Mouse (Mus musculus) liver, adult 2 months (tissue): ENCODE measurements around the gene Col2a1. TPM values are rescaled to one million over a fixed set of nuclear protein-coding genes. Genes with fewer than 3 reads are reported as not detected.

Experiments
- DNase-seq: peaks from one replicate; pipeline ENCODE4 v3.0.0-alpha.2; 2011; ENCODE audit warnings: low read depth, low spot score; ENCODE audit errors: extremely low read depth
- H3K27ac ChIP-seq: fragments of 200-500 bp; replicated peaks from 2 replicates; pipeline ENCODE4 v1.5.1; 2012; ENCODE audit warnings: low read depth, mild to moderate bottlenecking, control low read depth, inconsistent platforms, low read length; ENCODE audit not compliant: insufficient read depth
- H3K27me3 ChIP-seq: fragments of 200-500 bp; 2 replicates; pipeline ENCODE4 v1.6.1; 2012; ENCODE audit warnings: mild to moderate bottlenecking, moderate library complexity, low read length, inconsistent platforms; ENCODE audit not compliant: control insufficient read depth, insufficient read depth
- H3K36me3 ChIP-seq: fragments of 200-500 bp; 2 replicates; pipeline ENCODE4 v1.6.1; 2012; ENCODE audit warnings: low read length, inconsistent platforms; ENCODE audit not compliant: control insufficient read depth, insufficient read depth
- H3K4me1 ChIP-seq: fragments of 200-500 bp; 2 replicates; pipeline ENCODE4 v1.6.1; 2011; ENCODE audit warnings: low read length; ENCODE audit not compliant: control insufficient read depth, insufficient read depth
- H3K4me3 ChIP-seq: fragments of 200-500 bp; 2 replicates; pipeline ENCODE4 v1.5.1; 2011; ENCODE audit warnings: low read depth, mild to moderate bottlenecking, control low read depth, low read length, moderate library complexity; ENCODE audit not compliant: insufficient read depth
- H3K79me2 ChIP-seq: fragments of 200-500 bp; 2 replicates; pipeline ENCODE4 v1.6.1; 2012; ENCODE audit warnings: inconsistent platforms, mild to moderate bottlenecking, low read length, moderate library complexity; ENCODE audit not compliant: control insufficient read depth, insufficient read depth
- H3K9ac ChIP-seq: fragments of 200-500 bp; 2 replicates; pipeline ENCODE4 v1.6.1; 2012; ENCODE audit warnings: low read depth, mild to moderate bottlenecking, control low read depth, inconsistent platforms, low read length
- CTCF ChIP-seq: fragments of 200-500 bp; IDR thresholded peaks from 2 replicates; pipeline ENCODE4 v1.5.1; 2011; ENCODE audit warnings: low read depth, low read length, control low read depth
- POLR2A ChIP-seq: fragments of 200-500 bp; IDR thresholded peaks from 2 replicates; pipeline ENCODE4 v1.6.1; 2011; ENCODE audit warnings: low read length, control low read depth; ENCODE audit not compliant: insufficient read depth; ENCODE audit errors: extremely low read depth
- WGBS: fragments of 180-500 bp; shearing (Covaris S2); methylation state at CpG from one replicate; pipeline ENCODE4 v1.1.7; 2018; 5-methylcytosine and 5-hydroxymethylcytosine counted together
- polyA plus RNA-seq: library from polyadenylated mRNA; depleted of rRNA; stranded (reverse); fragments of >200 nt; gene quantifications from 2 replicates; pipeline ENCODE4 v1.2.3, GENCODE M21; 2012
- total RNA-seq: library from RNA; depleted of rRNA; stranded (reverse); fragments of >200 nt; gene quantifications from 2 replicates; pipeline ENCODE4 v1.2.3, GENCODE M21; 2014

Gene Col2a1
- total and polyA plus RNA-seq, 2 experiments = not detected

DNA sequence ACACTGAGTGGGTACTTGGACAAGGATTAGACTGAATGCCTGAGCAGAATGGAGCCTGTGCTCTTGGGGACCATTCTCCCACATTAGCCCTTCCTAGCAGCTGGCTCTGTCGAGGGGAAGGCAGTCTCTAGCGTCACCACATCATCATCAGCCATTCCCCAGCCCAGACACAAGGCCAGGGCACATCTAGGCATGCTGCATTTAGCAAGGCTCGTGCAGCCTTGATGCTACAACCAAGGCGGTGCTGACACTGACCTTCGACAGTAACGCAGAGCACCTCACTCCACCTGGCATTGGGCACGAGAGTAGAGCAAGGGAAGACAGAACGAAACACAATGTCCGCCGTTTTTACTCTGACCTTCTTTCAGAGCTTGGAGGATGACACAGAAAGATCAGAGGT is 35.2 kb upstream of the Col2a1 start:
- WGBS = 94% methylated on average over 10 of the region's 10 CpGs
- Histone ChIP-seq H3K4me1 (no peaks in the 10 kb centered on the region), H3K27me3 (no peaks in the 10 kb centered on the region), H3K9ac (no peak overlapping the region), H3K36me3 (peaks cover 31% of the 10 kb centered on the region), H3K79me2 (no peaks in the 10 kb centered on the region), H3K27ac (no peak overlapping the region), H3K4me3 (no peak overlapping the region)
- DNase-seq = no peak
- no peak for TF ChIP-seq CTCF
- TF ChIP-seq POLR2A = no peak

- Histone ChIP-seq H3K4me3 (no peak overlapping the region), H3K27ac (no peak overlapping the region), H3K9ac (no peak overlapping the region), H3K4me1 (no peaks in the 10 kb centered on the region), H3K27me3 (no peaks in the 10 kb centered on the region), H3K36me3 (peaks cover 12% of the 10 kb centered on the region; the same call in 1 of the 2 replicates), H3K79me2 (no peaks in the 10 kb centered on the region)
- no peak for DNase-seq
- WGBS = 96% methylated on average over 5 of the region's 5 CpGs
- TF ChIP-seq CTCF (no peak), POLR2A (no peak)
These were observed 32.1 kb upstream of the Col2a1 start for GRCm38 (mm10) chr15:98036578-98036977.

DNA sequence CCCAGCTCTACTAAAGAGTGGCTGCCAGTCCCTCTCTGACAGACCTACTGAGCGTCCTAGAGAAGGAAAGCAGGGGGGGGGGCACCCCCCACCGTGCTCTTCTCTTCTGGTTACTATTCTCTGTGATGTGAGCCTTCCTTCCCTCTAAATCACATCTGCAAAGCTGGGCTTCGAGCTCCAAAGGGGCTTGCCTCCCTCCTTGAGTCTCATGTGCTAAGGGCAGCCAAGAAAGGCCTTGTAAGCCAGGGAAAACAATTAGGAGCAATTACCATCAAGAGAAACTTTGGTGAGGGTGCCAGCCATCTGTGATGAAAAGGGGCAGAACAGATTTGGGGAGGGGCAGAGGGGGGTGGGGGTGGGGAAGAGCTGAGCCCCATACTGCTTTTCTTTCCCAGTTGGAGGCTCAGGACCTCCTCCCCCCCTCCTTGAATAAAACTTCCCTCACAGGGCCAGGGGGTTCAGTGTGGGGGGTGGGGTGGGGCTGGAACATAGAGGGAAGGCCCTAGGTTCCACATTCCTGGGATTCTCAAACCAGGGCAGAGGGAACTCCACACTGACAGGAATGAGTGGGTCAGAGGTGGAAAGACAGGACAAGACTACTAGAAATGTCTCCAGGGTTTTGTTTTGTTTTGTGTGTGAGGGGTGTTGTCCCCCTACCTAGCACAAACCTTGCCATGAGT is 30.7 kb upstream of the Col2a1 start:
- Histone ChIP-seq H3K36me3 (peaks cover 6% of the 10 kb centered on the region; the same call in 1 of the 2 replicates), H3K4me3 (no peak overlapping the region), H3K27ac (no peak overlapping the region), H3K79me2 (no peaks in the 10 kb centered on the region), H3K27me3 (no peaks in the 10 kb centered on the region), H3K9ac (no peak overlapping the region), H3K4me1 (no peaks in the 10 kb centered on the region)
- WGBS = 47% methylated on average over 3 of the region's 3 CpGs
- no peak for DNase-seq
- no peak for TF ChIP-seq CTCF
- TF ChIP-seq POLR2A = no peak

DNA sequence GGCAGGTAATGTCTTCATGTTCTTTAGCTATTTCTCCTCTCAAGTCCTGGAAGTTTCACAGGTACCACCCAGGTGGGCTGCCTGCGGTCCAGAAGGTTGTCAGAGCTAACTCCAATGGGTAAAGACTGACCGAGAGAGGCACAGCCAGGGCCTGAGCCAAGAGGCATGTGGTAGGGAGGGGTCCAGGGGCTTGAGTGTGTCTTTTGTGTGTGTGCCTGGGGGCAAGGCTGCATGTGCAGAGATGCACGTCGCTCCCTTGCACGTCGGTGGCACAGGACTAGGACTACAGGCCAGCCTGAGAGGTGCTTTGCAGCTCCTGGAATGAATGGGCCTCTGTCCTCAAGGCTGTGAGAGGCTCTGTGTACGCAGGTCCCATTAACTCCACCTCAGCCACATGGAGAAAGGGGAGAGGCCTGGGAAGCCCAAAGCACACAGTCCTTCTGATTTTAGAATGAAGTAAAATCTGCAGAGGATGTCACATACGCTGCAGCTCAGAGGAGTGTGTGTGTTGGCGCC is 28.8 kb upstream of the Col2a1 start:
- H3K4me1 ChIP-seq = no peaks in the 10 kb centered on the region
- 89% methylated on average over 9 of the region's 9 CpGs for WGBS
- TF ChIP-seq CTCF (no peak), POLR2A (no peak)
- no peak overlapping the region for H3K4me3 ChIP-seq
- no peaks in the 10 kb centered on the region for H3K27me3 ChIP-seq
- no peak overlapping the region for H3K27ac ChIP-seq
- H3K9ac ChIP-seq = no peak overlapping the region
- DNase-seq = no peak
- H3K79me2 ChIP-seq = no peaks in the 10 kb centered on the region
- no peaks in the 10 kb centered on the region for H3K36me3 ChIP-seq

- Histone ChIP-seq H3K4me1 (no peaks in the 10 kb centered on the region), H3K27me3 (peaks cover 2% of the 10 kb centered on the region; the same call in 1 of the 2 replicates), H3K9ac (no peak overlapping the region), H3K36me3 (no peaks in the 10 kb centered on the region), H3K79me2 (no peaks in the 10 kb centered on the region), H3K4me3 (no peak overlapping the region), H3K27ac (no peak overlapping the region)
- no peak for TF ChIP-seq CTCF
- TF ChIP-seq POLR2A = no peak
- no peak for DNase-seq
- 74% methylated on average over 6 of the region's 6 CpGs for WGBS
These were observed 25.3 kb upstream of the Col2a1 start for GRCm38 (mm10) chr15:98029798-98030197.
